Mouse (Mus musculus) B cell, adult 62 days (primary cell): ENCODE measurements around the gene Cask. TPM values are rescaled to one million over a fixed set of nuclear protein-coding genes. Genes with fewer than 3 reads are reported as not detected.

Source experiments
- total RNA-seq: library from RNA; stranded (reverse); gene quantifications from 4 replicates; pipeline ENCODE4 v1.2.4, GENCODE M21; 2023

The Cask gene
- 2.3 to 5.2 TPM (median 3.8 TPM) in 4 replicates for total RNA-seq

GRCm38 (mm10) chrX:13851285-13851684 lies at the start of gene Cask:
Gene Cask, minus strand, starts transcription at chrX:13851367.

GRCm38 (mm10) chrX:13661063-13661462 lies 190.1 kb downstream of the Cask start, which contains the start of gene Gpr82:
Gene Gpr82, plus strand, starts transcription at chrX:13661363.

GRCm38 (mm10) chrX:13631599-13632283 lies 219.4 kb downstream of the Cask start, which contains the start of gene Gpr34:
Gene Gpr34, plus strand, starts transcription at chrX:13632089.

Other genes starting within 250 kb of the Cask start
- 1.1 to 1.4 TPM (median 1.3 TPM) in 4 replicates for gene Gpr34, start 219.3 kb downstream of the Cask start, total RNA-seq
- not detected in 4 replicates for gene Gpr82, start 190.0 kb downstream of the Cask start, total RNA-seq